Mouse (Mus musculus) intestine, embryonic 15.5 days (tissue): ENCODE measurements at regions not wholly inside any gene's neighbourhood (a gene's known extent, or its start where the extent isn't known, plus 50 kb on each side); places are given as distances from the start of the nearest gene placed in this dataset.
A peak's percentile ranks its signal among the peaks of the same experiment; 100 is the strongest.

Experiments used
- ATAC-seq: fragments of 200-750 bp; cut with Nextera tagmentation; 2 replicates; pipeline ENCODE4 v1.8.0; 2017; ENCODE audit warnings: moderate TSS enrichment, moderate library complexity
- H3K27ac ChIP-seq: fragments of 300-500 bp; sonication (generic); 2 replicates; pipeline ENCODE4 v1.5.1; 2015; ENCODE audit warnings: mild to moderate bottlenecking, inconsistent platforms
- H3K27me3 ChIP-seq: fragments of 300-500 bp; sonication (generic); replicated peaks from 2 replicates; pipeline ENCODE4 v1.6.1; 2015; ENCODE audit warnings: inconsistent platforms
- H3K36me3 ChIP-seq: fragments of 300-500 bp; sonication (generic); 2 replicates; pipeline ENCODE4 v1.6.1; 2015; ENCODE audit warnings: inconsistent platforms
- H3K4me1 ChIP-seq: fragments of 300-500 bp; sonication (generic); replicated peaks from 2 replicates; pipeline ENCODE4 v1.6.1; 2015; ENCODE audit warnings: inconsistent platforms
- H3K4me2 ChIP-seq: fragments of 300-500 bp; sonication (generic); replicated peaks from 2 replicates; pipeline ENCODE4 v1.6.1; 2015; ENCODE audit warnings: mild to moderate bottlenecking, inconsistent platforms
- H3K4me3 ChIP-seq: fragments of 300-500 bp; sonication (generic); replicated peaks from 2 replicates; pipeline ENCODE4 v1.5.1; 2015; ENCODE audit warnings: inconsistent platforms
- H3K9ac ChIP-seq: fragments of 300-500 bp; sonication (generic); 2 replicates; pipeline ENCODE4 v1.6.1; 2015; ENCODE audit warnings: inconsistent platforms
- H3K9me3 ChIP-seq: fragments of 300-500 bp; sonication (generic); 2 replicates; pipeline ENCODE4 v1.6.1; 2016; ENCODE audit warnings: inconsistent platforms
- WGBS: fragments of 180-500 bp; shearing (Covaris S2); methylation state at CpG from one replicate; pipeline ENCODE4 v1.1.7; 2015; 5-methylcytosine and 5-hydroxymethylcytosine counted together

DNA sequence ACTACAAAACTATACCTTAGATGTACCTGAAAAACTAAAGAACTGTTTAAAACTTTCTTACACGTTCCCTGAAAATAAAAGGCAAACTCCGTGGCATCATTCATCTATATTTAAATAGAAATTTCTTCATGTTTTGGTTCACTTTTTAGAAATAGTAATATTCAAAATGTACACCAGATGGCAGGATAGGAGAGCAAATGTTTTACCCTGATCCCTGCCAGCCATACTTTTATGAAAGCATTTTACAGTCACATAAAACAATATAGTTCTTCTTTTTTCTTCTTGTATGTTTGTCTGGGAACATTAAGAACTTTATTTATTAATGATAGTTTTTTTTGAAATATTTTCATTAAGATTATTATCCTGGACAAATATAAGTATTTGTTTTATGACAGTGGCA lies 68.5 kb downstream of the 4921530L21Rik start:
- Histone ChIP-seq H3K36me3 (no peaks in the 10 kb centered on the region), H3K4me2 (no peak overlapping the region), H3K27ac (no peak overlapping the region), H3K9ac (no peak overlapping the region), H3K4me1 (no peaks in the 10 kb centered on the region), H3K27me3 (no peaks in the 10 kb centered on the region), H3K4me3 (no peak overlapping the region), H3K9me3 (no peaks in the 10 kb centered on the region)
- ATAC-seq = no peak
- 47% methylated on average over 2 of the region's 2 CpGs for WGBS

DNA sequence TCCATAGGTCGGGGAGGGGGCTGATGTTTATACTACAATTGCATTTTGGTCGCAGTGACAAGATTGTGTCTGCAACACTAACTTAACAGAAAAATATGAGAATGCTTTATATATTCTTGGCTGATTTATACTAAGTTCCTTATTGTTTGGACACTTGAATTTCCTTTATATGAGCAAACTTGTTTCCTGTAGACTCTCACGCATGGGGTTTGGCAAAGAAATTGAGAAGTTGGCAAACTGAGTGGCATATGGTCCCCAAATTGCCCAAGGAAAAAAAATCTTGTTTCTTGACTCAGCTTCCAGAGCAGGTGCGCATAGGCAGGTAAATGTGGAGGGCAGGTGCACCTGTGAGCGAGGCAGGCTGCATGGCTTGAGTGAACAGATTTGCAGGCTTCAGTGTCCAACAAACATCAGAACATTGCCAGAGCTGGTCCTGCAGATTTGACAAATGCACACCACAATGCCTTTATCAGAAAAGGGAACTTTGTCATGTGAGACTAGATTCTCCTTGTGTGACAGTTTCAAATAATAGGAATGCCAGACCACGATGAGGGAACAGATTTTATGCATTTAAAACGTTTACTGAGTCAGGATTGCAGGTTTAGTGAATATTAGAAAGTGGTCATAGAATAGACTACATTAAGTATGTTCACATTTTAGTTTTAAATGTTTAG lies 75.1 kb downstream of the 4921530L21Rik start:
- Histone ChIP-seq H3K27ac (no peak overlapping the region), H3K4me2 (no peak overlapping the region), H3K27me3 (no peaks in the 10 kb centered on the region), H3K9ac (no peak overlapping the region), H3K4me1 (no peaks in the 10 kb centered on the region), H3K9me3 (no peaks in the 10 kb centered on the region), H3K36me3 (no peaks in the 10 kb centered on the region), H3K4me3 (no peak overlapping the region)
- 63% methylated on average over 7 of the region's 7 CpGs for WGBS
- no peak for ATAC-seq

DNA sequence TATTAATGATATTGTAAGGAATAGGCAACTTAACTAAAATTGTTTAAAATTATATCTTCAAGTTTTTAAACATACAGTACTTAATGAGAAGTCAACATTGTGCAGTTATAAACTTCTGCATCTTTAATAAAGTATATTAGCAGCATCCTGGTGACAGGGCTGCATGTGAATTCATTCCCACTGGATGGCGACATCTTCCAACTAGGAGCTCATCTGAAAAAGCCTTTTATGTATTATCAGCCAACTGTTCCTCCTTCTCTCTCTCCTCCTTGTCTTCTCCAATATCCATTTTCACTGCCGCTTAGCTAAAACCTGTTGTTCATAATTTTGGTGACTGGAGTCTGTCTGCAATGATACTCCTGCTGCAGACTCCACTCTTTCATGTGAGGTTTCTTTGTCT lies 103.0 kb downstream of the 4921530L21Rik start:
- Histone ChIP-seq H3K4me1 (no peaks in the 10 kb centered on the region), H3K36me3 (no peaks in the 10 kb centered on the region)
- WGBS = 69% methylated on average over 2 of the region's 2 CpGs

DNA sequence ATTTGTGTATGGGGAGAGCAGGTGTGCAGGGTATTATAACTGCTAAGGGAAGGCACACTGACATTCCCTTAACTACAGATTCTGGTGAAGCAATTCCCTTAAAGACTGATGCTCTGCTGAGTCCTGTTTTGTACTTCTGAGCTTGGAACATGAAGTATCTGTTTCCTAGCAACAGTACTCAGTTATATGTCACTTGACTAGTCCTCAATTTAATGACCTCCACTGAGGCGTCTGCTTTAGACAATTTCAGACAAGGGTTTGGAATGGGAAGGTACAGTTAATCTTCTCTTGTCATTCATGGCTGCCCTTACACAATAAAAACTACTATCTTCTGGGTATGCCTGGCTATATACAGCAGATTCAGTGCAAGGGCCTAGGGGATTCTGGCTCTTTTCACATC lies 117.3 kb downstream of the 4921530L21Rik start:
- ATAC-seq = no peak
- H3K27ac ChIP-seq = no peak overlapping the region
- 60% methylated on average over 1 of the region's 1 CpGs for whole genome bisulfite sequencing
- H3K4me1 ChIP-seq = no peaks in the 10 kb centered on the region
- H3K36me3 ChIP-seq = no peaks in the 10 kb centered on the region
- H3K4me2 ChIP-seq = no peak overlapping the region
- no peaks in the 10 kb centered on the region for H3K27me3 ChIP-seq
- H3K9me3 ChIP-seq = no peaks in the 10 kb centered on the region
- no peak overlapping the region for H3K9ac ChIP-seq
- H3K4me3 ChIP-seq = no peak overlapping the region

More for the DNA sequence above, 103.0 kb downstream of the 4921530L21Rik start:
- Histone ChIP-seq H3K27me3 (no peaks in the 10 kb centered on the region), H3K27ac (no peak overlapping the region), H3K4me3 (no peak overlapping the region), H3K9ac (no peak overlapping the region), H3K9me3 (no peaks in the 10 kb centered on the region), H3K4me2 (no peak overlapping the region)
- ATAC-seq = no peak

GRCm38 (mm10) chr14:96021646-96022045 lies 140.6 kb downstream of the 4921530L21Rik start:
- no peaks in the 10 kb centered on the region for H3K27me3 ChIP-seq
- no peaks in the 10 kb centered on the region for H3K36me3 ChIP-seq
- no peaks in the 10 kb centered on the region for H3K9me3 ChIP-seq
- peak; percentile 94 for ATAC-seq
- no peak overlapping the region for H3K4me2 ChIP-seq
- WGBS = 74% methylated on average over 2 of the region's 2 CpGs
- no peak overlapping the region for H3K27ac ChIP-seq
- H3K9ac ChIP-seq = no peak overlapping the region
- no peaks in the 10 kb centered on the region for H3K4me1 ChIP-seq
- H3K4me3 ChIP-seq = no peak overlapping the region
